Mouse (Mus musculus) hindbrain, postnatal 0 days (tissue): ENCODE measurements around the gene Olfr250. TPM values are rescaled to one million over a fixed set of nuclear protein-coding genes. Genes with fewer than 3 reads are reported as not detected.
"Not testable (repeated sequence)": the region's sequence is repeated elsewhere in the genome, so short reads cannot be mapped to it uniquely, and the experiment has no call there.

Experiments
- ATAC-seq: fragments of 200-750 bp; cut with Nextera tagmentation; 2 replicates; pipeline ENCODE4 v1.8.0; 2017; ENCODE audit warnings: mild to moderate bottlenecking, moderate TSS enrichment, moderate library complexity
- DNase-seq: peaks from one replicate; pipeline ENCODE4 v3.0.0-alpha.2; 2015; ENCODE audit warnings: low spot score
- H3K27ac ChIP-seq: fragments of 300-500 bp; sonication (generic); 2 replicates; pipeline ENCODE4 v1.5.1; 2014; ENCODE audit warnings: mild to moderate bottlenecking
- H3K27me3 ChIP-seq: fragments of 300-500 bp; sonication (generic); 2 replicates; pipeline ENCODE4 v1.6.1; 2014; ENCODE audit warnings: low read length, mixed read lengths; ENCODE audit not compliant: insufficient read depth
- H3K36me3 ChIP-seq: fragments of 300-500 bp; sonication (generic); 2 replicates; pipeline ENCODE4 v1.6.1; 2014; ENCODE audit warnings: low read length, mixed read lengths; ENCODE audit not compliant: insufficient read depth
- H3K4me1 ChIP-seq: fragments of 300-500 bp; sonication (generic); 2 replicates; pipeline ENCODE4 v1.6.1; 2014; ENCODE audit warnings: antibody characterized with exemption, low read length, mixed read lengths; ENCODE audit not compliant: insufficient read depth
- H3K4me2 ChIP-seq: fragments of 300-500 bp; sonication (generic); 2 replicates; pipeline ENCODE4 v1.6.1; 2014; ENCODE audit warnings: low read depth, mild to moderate bottlenecking, low read length, moderate library complexity, mixed read lengths
- H3K4me3 ChIP-seq: fragments of 300-500 bp; sonication (generic); 2 replicates; pipeline ENCODE4 v1.5.1; 2014; ENCODE audit warnings: low read length
- H3K9ac ChIP-seq: fragments of 300-500 bp; sonication (generic); replicated peaks from 2 replicates; pipeline ENCODE4 v1.6.1; 2014; ENCODE audit warnings: mild to moderate bottlenecking, low read length, moderate library complexity, mixed read lengths
- H3K9me3 ChIP-seq: fragments of 300-500 bp; sonication (generic); 2 replicates; pipeline ENCODE4 v1.6.1; 2016; ENCODE audit warnings: low read length, mixed read lengths
- CTCF ChIP-seq: IDR thresholded peaks from 2 replicates; pipeline ENCODE4 v1.5.1; 2016; ENCODE audit warnings: antibody characterized with exemption, control low read depth, low read depth
- WGBS: fragments of 180-500 bp; shearing (Covaris S2); extraction: QIAGEN DNeasy Blood & Tissue Kit; methylation state at CpG from one replicate; pipeline ENCODE4 v1.1.7; 2014; 5-methylcytosine and 5-hydroxymethylcytosine counted together
- polyA plus RNA-seq: library from polyadenylated mRNA; unstranded; fragments of >200 nt; fragmentation: Nextera tagmentation; extraction: Ambion mirVana; gene quantifications from 2 replicates; pipeline ENCODE4 v1.2.1, GENCODE M21; 2015
- total RNA-seq: library from RNA; depleted of rRNA; stranded (reverse); fragments of >200 nt; gene quantifications from 2 replicates; pipeline ENCODE4 v1.2.3, GENCODE M21; 2014; rRNA removed

Olfr250 gene
- total RNA-seq, result not detected in 2 replicates
- not detected in 2 replicates for polyA plus RNA-seq

DNA sequence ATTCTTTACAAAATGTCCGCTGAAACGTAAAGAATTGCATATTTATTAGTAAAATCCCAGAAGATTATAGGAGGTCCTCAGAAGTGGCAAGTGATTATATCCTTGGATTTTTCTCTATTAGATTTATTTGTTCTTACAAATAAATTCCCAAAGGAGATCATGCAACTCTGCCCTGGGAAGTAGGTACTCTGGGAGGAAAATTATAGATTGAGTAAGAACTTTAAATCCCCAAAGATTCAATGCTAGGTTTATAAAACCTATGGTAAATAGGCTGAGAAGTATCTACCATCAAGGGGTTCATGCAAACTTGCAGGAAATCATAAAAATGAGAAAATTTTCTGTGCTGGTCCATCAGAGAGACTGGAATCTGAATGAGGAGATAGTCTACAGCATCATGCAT is at the start of gene Olfr250:
Olfr250 (plus strand) TSS at position 301 of the 400 bp plus-strand sequence.
- H3K4me1 ChIP-seq, result no peaks in the 10 kb centered on the region
- ATAC-seq (no peak), DNase-seq (no peak)
- H3K4me2 ChIP-seq, result no peak within 1 kb of the TSS
- H3K9ac ChIP-seq, result no peak within 1 kb of the TSS
- no peak for TF ChIP-seq CTCF
- no peak within 1 kb of the TSS for H3K27ac ChIP-seq
- no peaks in the 10 kb centered on the region for H3K9me3 ChIP-seq
- no peaks in the 10 kb centered on the region for H3K27me3 ChIP-seq
- WGBS, result 86% methylated on average over 2 of the region's 2 CpGs
- H3K4me3 ChIP-seq, result no peak within 1 kb of the TSS
- no peaks in the 10 kb centered on the region for H3K36me3 ChIP-seq

DNA sequence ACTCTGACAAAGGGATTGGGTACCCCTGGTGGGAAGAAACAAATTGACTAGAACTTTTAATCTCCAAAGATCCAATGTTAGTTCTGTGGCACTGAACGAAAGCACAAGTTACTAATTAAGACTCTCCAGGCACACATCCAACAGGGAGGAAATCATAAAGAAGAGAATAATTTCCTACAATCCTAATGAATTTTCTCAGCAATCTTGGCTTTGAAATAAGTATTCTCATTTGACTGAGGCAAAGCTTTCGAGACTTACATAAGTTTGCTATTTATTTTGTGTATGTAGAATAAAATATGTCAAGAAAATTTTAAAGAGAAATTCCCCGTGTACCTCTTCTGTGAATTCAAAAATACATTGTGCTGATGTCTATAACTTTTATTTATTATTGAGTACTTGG is 37.9 kb upstream of the Olfr250 start, which contains the start of gene Olfr25:
Olfr25 (plus strand) TSS at position 301 of the 400 bp plus-strand sequence.
- Histone ChIP-seq H3K4me3 (no peak within 1 kb of the TSS), H3K27ac (no peak within 1 kb of the TSS), H3K27me3 (no peaks in the 10 kb centered on the region), H3K9ac (no peak within 1 kb of the TSS), H3K4me1 (no peaks in the 10 kb centered on the region), H3K9me3 (no peaks in the 10 kb centered on the region), H3K36me3 (no peaks in the 10 kb centered on the region), H3K4me2 (no peak within 1 kb of the TSS)
- no peak for ATAC-seq
- no peak for DNase-seq
- WGBS, result 69% methylated on average over 3 of the region's 3 CpGs
- TF ChIP-seq CTCF, result no peak

DNA sequence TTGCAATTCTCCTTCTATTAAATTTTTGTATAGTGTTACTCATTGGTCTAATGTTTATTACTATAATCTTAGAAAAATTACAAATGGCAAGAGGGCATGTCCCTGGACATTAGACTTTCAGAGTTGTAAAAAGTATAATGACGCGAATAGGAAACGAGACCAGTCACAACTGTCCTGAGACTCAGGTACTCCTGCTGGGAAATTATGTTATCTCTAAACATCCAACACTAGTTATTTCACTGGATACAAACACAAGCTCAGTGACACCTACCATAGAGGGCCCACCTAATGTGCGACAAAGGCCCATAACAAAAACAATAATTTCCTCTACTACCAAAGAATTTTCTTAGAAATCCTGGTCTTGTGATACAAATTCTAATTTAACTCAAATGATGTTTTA is 18.6 kb upstream of the Olfr250 start, which contains the start of gene Olfr898:
Olfr898 (plus strand) TSS at position 301 of the 400 bp plus-strand sequence.
- ATAC-seq, result no peak
- no peaks in the 10 kb centered on the region for H3K9me3 ChIP-seq
- no peaks in the 10 kb centered on the region for H3K27me3 ChIP-seq
- H3K27ac ChIP-seq, result no peak within 1 kb of the TSS
- H3K4me3 ChIP-seq, result no peak within 1 kb of the TSS
- 96% methylated on average over 4 of the region's 4 CpGs for WGBS
- no peaks in the 10 kb centered on the region for H3K4me1 ChIP-seq
- no peak for TF ChIP-seq CTCF
- H3K9ac ChIP-seq, result no peak within 1 kb of the TSS
- H3K36me3 ChIP-seq, result no peaks in the 10 kb centered on the region
- no peak within 1 kb of the TSS for H3K4me2 ChIP-seq
- no peak for DNase-seq

DNA sequence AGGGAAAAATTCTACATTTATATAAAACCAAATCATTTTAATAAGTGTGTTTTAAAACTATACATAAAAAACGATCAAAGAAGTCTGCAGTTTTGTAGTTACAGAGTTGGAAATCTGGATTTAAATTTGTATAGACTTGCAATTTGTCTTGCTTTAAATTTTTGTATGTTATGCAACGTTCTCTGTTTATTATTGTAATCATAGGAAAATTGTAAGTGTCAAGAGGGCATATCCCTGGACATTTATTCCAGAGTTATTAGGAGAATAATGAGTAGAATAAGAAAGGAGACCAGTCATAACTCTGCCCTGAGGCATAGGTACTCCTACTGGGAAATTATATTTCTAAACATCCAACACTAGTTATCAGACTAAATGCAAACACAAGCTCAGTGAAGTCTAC is 10.1 kb downstream of the Olfr250 start, which contains the start of gene Olfr251:
Olfr251 (plus strand) TSS at position 301 of the 400 bp plus-strand sequence.
- Histone ChIP-seq H3K27me3 (no peaks in the 10 kb centered on the region), H3K9ac (no peak within 1 kb of the TSS), H3K27ac (no peak within 1 kb of the TSS), H3K4me2 (no peak within 1 kb of the TSS), H3K4me3 (no peak within 1 kb of the TSS), H3K9me3 (no peaks in the 10 kb centered on the region), H3K4me1 (no peaks in the 10 kb centered on the region), H3K36me3 (no peaks in the 10 kb centered on the region)
- 63% methylated on average over 2 of the region's 2 CpGs for WGBS
- ATAC-seq (no peak), DNase-seq (no peak)
- no peak for TF ChIP-seq CTCF

DNA sequence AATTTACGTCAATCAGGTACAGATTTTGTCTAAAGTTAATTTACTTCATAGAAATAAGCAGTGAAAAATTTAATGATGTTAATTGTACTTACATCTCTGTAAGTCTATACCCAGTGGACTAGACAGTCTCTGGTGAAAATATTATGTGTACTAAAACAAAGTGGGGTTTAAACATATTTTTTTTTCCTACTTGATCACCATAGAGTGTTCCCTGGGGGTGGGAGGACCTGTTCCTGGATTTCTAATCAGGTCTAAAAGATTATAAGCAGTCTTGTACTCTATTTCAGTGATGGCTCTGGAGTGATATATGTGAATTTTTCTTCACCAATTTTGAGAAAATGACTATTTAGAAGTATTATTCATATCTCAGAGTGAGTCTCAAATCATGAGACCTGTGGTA is 34.7 kb downstream of the Olfr250 start, which contains the start of gene Olfr147:
Olfr147 (plus strand) TSS at position 301 of the 400 bp plus-strand sequence.
- Histone ChIP-seq H3K36me3 (no peaks in the 10 kb centered on the region), H3K9ac (no peak within 1 kb of the TSS), H3K4me1 (no peaks in the 10 kb centered on the region), H3K27ac (no peak within 1 kb of the TSS), H3K4me3 (no peak within 1 kb of the TSS), H3K27me3 (no peaks in the 10 kb centered on the region), H3K9me3 (no peaks in the 10 kb centered on the region), H3K4me2 (no peak within 1 kb of the TSS)
- no peak for TF ChIP-seq CTCF
- WGBS, result 94% methylated on average over 1 of the region's 1 CpGs
- no peak for DNase-seq
- ATAC-seq, result no peak

DNA sequence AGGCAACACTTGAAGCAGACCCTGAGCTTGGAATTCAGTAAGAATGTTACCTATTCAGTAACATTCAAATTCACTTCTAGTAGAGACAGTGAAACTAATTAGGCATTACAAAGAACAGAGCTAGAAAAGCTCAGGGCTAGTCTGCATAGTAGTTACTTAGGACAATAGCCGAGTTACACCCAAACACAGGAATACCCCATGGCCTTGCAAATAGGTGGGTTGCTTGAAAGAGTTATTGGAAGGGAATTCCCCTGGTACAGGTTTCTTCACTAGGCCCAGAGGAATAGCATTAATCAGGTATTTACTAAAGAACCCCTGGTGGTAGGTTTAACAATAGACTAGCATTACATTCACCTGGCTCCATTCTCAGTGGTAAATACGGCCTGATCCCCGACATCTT is 40.8 kb downstream of the Olfr250 start:
- H3K9me3 ChIP-seq, H3K4me3 ChIP-seq, H3K27me3 ChIP-seq, H3K27ac ChIP-seq, ATAC-seq, H3K4me2 ChIP-seq, H3K36me3 ChIP-seq, DNase-seq, H3K9ac ChIP-seq, H3K4me1 ChIP-seq: not testable (repeated sequence)
- WGBS, result 87% methylated on average over 3 of the region's 3 CpGs

DNA sequence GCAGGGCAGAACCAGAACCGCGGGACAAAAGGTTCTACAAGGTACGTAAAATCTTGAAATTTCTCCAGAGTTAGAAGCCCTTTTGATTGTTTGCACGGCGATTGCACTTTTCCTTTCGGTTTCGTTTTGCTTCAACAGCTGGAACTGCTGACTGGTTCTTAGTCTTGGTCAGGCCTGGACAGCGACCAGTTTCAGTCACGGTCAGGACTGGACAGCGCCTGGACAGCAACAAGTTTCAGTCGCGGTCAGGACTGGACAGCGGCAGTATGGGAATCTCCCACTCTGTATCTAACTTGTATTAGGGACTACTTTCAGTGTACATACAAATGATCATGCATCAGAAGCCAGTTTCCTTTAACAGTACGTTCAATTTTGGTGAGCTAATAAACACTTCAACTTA is 46.8 kb downstream of the Olfr250 start:
- H3K9me3 ChIP-seq, H3K36me3 ChIP-seq, H3K4me3 ChIP-seq, H3K4me2 ChIP-seq, H3K27ac ChIP-seq, DNase-seq, H3K4me1 ChIP-seq, ATAC-seq, H3K27me3 ChIP-seq, H3K9ac ChIP-seq: not testable (repeated sequence)
- 95% methylated on average over 14 of the region's 14 CpGs for WGBS

Other genes starting within 250 kb of the Olfr250 start
- not detected in 2 replicates for gene Olfr890, start 224.4 kb upstream of the Olfr250 start, total RNA-seq
- gene Olfr890, start 224.4 kb upstream of the Olfr250 start, polyA plus RNA-seq, result not detected in 2 replicates
- gene Olfr891, start 186.1 kb upstream of the Olfr250 start, total RNA-seq, result not detected in 2 replicates
- gene Olfr891, start 186.1 kb upstream of the Olfr250 start, polyA plus RNA-seq, result not detected in 2 replicates
- not detected in 2 replicates for gene Olfr893, start 158.5 kb upstream of the Olfr250 start, total RNA-seq
- gene Olfr893, start 158.5 kb upstream of the Olfr250 start, polyA plus RNA-seq, result not detected in 2 replicates
- gene Olfr894, start 148.8 kb upstream of the Olfr250 start, total RNA-seq, result not detected in 2 replicates
- gene Olfr894, start 148.8 kb upstream of the Olfr250 start, polyA plus RNA-seq, result not detected in 2 replicates
- not detected in 2 replicates for gene Olfr143, start 114.1 kb upstream of the Olfr250 start, total RNA-seq
- gene Olfr143, start 114.1 kb upstream of the Olfr250 start, polyA plus RNA-seq, result not detected in 2 replicates
- not detected in 2 replicates for gene Olfr895, start 99.0 kb upstream of the Olfr250 start, total RNA-seq
- gene Olfr895, start 99.0 kb upstream of the Olfr250 start, polyA plus RNA-seq, result not detected in 2 replicates
- not detected in 2 replicates for gene Olfr896-ps1, start 75.8 kb upstream of the Olfr250 start, total RNA-seq
- not detected in 2 replicates for gene Olfr896-ps1, start 75.8 kb upstream of the Olfr250 start, polyA plus RNA-seq
- gene Olfr25, start 37.8 kb upstream of the Olfr250 start, total RNA-seq, result not detected in 2 replicates
- gene Olfr25, start 37.8 kb upstream of the Olfr250 start, polyA plus RNA-seq, result not detected in 2 replicates
- not detected in 2 replicates for gene Olfr898, start 18.5 kb upstream of the Olfr250 start, total RNA-seq
- gene Olfr898, start 18.5 kb upstream of the Olfr250 start, polyA plus RNA-seq, result not detected in 2 replicates
- not detected in 2 replicates for gene Olfr251, start 10.2 kb downstream of the Olfr250 start, total RNA-seq
- gene Olfr251, start 10.2 kb downstream of the Olfr250 start, polyA plus RNA-seq, result not detected in 2 replicates
- gene Olfr147, start 34.8 kb downstream of the Olfr250 start, total RNA-seq, result not detected in 2 replicates
- not detected in 2 replicates for gene Olfr147, start 34.8 kb downstream of the Olfr250 start, polyA plus RNA-seq
- gene Olfr901, start 62.6 kb downstream of the Olfr250 start, total RNA-seq, result not detected in 2 replicates
- not detected in 2 replicates for gene Olfr901, start 62.6 kb downstream of the Olfr250 start, polyA plus RNA-seq
- gene Olfr902, start 80.8 kb downstream of the Olfr250 start, total RNA-seq, result not detected in 2 replicates
- not detected in 2 replicates for gene Olfr902, start 80.8 kb downstream of the Olfr250 start, polyA plus RNA-seq
- gene Olfr904, start 96.2 kb downstream of the Olfr250 start, total RNA-seq, result not detected in 2 replicates
- gene Olfr904, start 96.2 kb downstream of the Olfr250 start, polyA plus RNA-seq, result not detected in 2 replicates
- gene Olfr905, start 104.2 kb downstream of the Olfr250 start, total RNA-seq, result not detected in 2 replicates
- gene Olfr905, start 104.2 kb downstream of the Olfr250 start, polyA plus RNA-seq, result not detected in 2 replicates
- not detected in 2 replicates for gene Olfr906, start 120.2 kb downstream of the Olfr250 start, total RNA-seq
- not detected in 2 replicates for gene Olfr906, start 120.2 kb downstream of the Olfr250 start, polyA plus RNA-seq
- not detected in 2 replicates for gene Olfr907, start 128.9 kb downstream of the Olfr250 start, total RNA-seq
- gene Olfr907, start 128.9 kb downstream of the Olfr250 start, polyA plus RNA-seq, result not detected in 2 replicates
- not detected in 2 replicates for gene Olfr911-ps1, start 154.7 kb downstream of the Olfr250 start, total RNA-seq
- gene Olfr911-ps1, start 154.7 kb downstream of the Olfr250 start, polyA plus RNA-seq, result not detected in 2 replicates
- gene Olfr910, start 171.0 kb downstream of the Olfr250 start, total RNA-seq, result not detected in 2 replicates
- not detected in 2 replicates for gene Olfr910, start 171.0 kb downstream of the Olfr250 start, polyA plus RNA-seq
- gene Olfr912, start 213.3 kb downstream of the Olfr250 start, total RNA-seq, result not detected in 2 replicates
- gene Olfr912, start 213.3 kb downstream of the Olfr250 start, polyA plus RNA-seq, result not detected in 2 replicates
- not detected in 2 replicates for gene Olfr913, start 225.9 kb downstream of the Olfr250 start, total RNA-seq
- gene Olfr913, start 225.9 kb downstream of the Olfr250 start, polyA plus RNA-seq, result not detected in 2 replicates
- not detected in 2 replicates for gene Olfr914, start 238.2 kb downstream of the Olfr250 start, total RNA-seq
- not detected in 2 replicates for gene Olfr914, start 238.2 kb downstream of the Olfr250 start, polyA plus RNA-seq